Mouse (Mus musculus) gastrocnemius, postnatal 36 days (tissue): ENCODE measurements around the gene Gm21119. TPM values are rescaled to one million over a fixed set of nuclear protein-coding genes. Genes with fewer than 3 reads are reported as not detected.
A peak's percentile ranks its signal among the peaks of the same experiment; 100 is the strongest.
"Not testable (repeated sequence)": the region's sequence is repeated elsewhere in the genome, so short reads cannot be mapped to it uniquely, and the experiment has no call there.

Experiments
- DNase-seq, 2 experiments: peaks; one replicate each; pipeline ENCODE4 v3.0.0; 2022
- intact Hi-C: fragments of 180-260 bp; cut with DNase I; formaldehyde crosslinking; loops from one replicate; pipeline ENCODE4 v1.15.1; 2025
- long read RNA-seq, 2 experiments: library from polyadenylated mRNA; stranded (forward); transcript quantifications; one replicate each; pipeline ENCODE4 v2.0.0; 2021
- total RNA-seq, 2 experiments: library from RNA; stranded (reverse); gene quantifications; 2 replicates each; pipeline ENCODE4 v1.2.3; 2021

The Gm21119 gene
- total RNA-seq: under 1 TPM; 0.10 to 0.32 TPM
- long read RNA-seq, experiment 1: 0 reads
- long read RNA-seq, experiment 2: 0 reads

GRCm38 (mm10) chr8:20614619-20615018 is at the start of gene Gm21119:
Gene Gm21119 (plus strand): TSS chr8:20614919.
- intact Hi-C loops: not testable (repeated sequence)

DNA sequence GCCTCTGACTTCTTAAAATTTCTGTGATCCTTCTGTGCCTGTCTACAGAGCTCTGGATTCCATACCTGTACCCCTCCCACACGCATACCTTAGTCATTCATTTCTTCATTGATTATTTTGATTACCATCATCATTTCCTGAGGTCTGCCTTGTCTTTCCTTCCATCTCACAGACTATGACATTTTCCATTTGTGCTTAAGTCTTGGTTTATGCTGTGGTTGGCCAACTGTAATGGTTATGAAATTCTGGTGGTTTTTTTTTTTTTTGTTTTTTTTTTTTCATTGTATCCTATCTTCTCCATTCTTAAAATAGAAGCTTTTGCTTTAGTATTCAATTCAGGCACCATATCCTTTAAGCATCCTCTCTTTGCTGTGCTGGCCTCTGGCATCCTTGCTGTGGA is 48.0 kb upstream of the Gm21119 start:
- intact Hi-C loops, DNase-seq: not testable (repeated sequence)

More at GRCm38 (mm10) chr8:20614619-20615018, at the start of gene Gm21119:
- DNase-seq: not testable (repeated sequence)

- DNase-seq, intact Hi-C loops: not testable (repeated sequence)
These were observed 33.6 kb upstream of the Gm21119 start for GRCm38 (mm10) chr8:20581081-20581480.

DNA sequence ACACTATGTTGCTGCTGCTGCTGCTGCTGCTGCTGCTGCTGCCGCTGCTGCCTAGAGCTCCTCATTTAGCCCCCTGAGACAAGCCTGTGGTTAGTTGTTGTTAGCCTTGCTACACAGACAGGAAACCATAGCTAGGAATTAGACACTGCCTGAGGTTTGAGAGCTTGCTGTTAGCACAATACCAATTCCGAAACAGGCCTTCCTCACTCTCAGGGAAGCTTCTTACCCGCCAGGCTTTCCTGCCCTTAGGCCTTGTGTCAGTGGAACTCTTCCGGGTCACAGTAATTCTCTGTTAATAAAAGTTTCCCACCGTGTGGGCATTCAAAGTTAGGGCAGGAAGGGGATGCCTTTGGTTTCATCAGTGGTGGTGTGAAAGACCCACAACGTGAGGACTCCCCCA is 31.9 kb upstream of the Gm21119 start:
- not testable (repeated sequence) for DNase-seq

DNA sequence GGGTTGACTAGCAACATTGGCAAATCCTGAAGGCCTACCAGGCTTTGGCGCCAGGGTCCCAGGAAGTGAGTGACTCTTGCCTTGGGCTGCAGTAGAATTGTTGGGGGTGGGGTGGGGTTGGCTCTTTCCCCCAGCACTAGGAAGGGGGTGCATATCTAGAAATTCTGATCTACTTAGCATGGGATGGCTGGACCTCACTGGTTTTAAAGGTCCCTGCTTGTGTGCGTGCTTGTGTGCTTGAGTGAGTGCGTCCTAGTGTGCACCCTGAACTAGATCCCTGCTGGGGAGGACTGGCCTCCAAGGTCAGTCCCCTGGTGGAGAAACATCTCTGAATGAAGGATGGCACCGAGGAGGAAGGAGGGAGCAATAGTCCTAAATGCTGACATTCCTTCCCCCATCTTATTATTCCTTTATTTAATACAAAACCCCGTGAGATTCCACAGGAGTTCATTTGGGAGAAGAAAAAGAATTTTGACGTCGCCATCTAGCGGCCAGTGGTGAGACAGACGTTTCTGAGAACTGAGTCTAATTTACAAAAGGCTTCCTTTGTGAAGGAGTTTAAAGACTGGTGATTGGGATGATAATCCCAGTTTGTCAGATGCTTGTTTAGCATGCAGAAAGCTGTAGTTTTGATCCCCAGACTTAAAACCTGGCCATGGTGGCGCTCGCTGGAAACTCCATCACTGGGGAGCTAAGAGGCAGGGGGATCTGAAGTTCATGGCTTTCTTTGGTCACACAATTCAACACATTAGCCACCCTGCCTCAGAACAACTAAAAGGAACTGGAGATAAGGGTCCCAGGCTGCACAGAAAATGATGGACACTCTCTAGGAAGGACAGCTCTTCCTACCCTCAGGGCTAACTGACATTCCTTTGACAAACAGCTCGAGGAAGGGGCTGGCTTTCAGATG is 26.2 kb upstream of the Gm21119 start:
- DNase-seq, intact Hi-C loops: not testable (repeated sequence)

More for the DNA sequence above, 31.9 kb upstream of the Gm21119 start:
- intact Hi-C loops: not testable (repeated sequence)

DNA sequence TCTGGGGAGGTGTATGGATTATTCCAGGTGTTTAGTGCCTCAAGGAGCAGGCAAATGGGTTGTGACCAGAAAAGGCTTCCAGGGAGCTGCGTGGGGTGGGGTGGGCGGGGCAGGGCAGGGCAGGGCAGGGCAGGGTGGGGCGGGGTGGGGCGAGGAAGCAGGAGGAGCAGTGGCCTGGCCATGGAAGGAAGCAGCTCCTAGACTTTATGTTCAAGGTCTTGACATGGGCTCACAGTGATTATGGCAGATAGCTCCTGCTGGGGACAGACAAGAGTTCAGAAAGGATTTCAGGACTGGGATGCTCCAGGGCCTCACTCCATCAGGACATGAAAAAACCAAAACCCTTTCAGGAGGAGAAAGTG is 25.6 kb upstream of the Gm21119 start:
- DNase-seq: peak in 1 of 2 experiments; percentile 34
- intact Hi-C loops: not testable (repeated sequence)

DNA sequence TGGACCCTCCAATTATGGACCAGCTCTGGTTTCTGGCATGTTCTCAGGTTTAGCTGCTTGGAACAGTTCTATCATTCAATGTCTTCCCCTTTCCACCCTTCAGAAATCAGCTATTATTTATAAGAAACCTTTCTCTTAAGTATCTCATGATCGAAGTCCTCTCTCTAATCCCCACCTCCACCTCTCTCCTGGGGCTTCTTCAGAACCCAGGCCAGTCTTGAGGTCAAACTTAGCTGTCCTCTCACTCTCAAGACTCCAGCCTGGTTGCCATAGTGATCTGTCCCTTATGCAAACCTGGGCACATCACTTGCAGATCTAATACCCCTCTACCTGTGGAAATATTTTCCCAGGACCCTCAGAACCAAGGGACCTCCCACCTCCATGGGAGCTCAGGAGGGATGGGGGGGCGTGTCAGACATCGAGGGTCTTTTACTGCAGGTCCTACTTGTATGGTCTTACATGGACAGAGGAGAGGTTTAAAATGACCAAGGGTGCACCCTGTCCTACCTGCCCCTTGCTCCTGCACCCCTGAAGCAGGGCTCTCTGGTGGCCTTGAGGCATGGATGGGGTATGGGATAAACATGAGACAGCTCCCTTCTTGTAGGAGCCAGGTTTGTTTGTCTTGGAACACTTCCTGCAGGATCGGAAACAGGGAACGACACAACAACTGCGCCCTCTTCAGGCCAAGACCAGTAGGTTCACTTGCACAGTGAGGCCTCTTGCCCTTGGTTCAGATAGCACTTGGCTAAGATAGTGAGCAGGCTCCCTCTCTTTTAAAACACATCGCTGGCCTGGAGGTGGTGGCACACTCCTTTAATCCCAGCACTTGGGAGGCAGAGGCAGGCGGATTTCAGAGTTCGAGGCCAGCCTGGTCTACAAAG is 24.4 kb upstream of the Gm21119 start:
- DNase-seq: peak; percentile 6 to 68
- intact Hi-C loops: not testable (repeated sequence)

- DNase-seq, intact Hi-C loops: not testable (repeated sequence)
These were observed 23.7 kb upstream of the Gm21119 start for GRCm38 (mm10) chr8:20591002-20591401.

DNA sequence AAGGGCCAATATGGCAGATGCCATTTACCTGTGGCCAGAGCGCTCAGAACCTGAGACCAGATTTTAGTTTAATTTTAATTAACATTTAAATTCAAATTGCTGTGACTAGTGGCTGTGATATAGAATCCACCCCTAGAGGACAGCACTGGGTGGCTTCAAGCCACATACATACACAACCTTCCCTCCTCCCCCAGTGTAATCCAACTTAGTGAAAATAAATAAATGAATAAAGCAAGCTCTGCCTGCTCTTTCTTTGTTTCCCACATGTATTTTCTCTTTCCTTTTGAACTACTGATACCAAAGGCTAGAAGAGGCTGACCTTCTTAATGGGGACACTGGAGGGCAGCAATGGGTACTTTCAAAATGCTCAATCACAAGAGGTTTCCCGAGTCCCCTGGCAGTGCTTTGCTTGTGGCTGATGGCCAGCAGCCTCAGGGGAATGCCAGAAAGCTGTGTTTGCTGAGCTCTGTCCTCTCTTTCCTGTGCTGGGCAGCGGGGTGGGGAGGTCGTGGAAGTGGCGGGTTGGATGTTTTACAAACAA is 21.9 kb upstream of the Gm21119 start:
- intact Hi-C loops, DNase-seq: not testable (repeated sequence)

DNA sequence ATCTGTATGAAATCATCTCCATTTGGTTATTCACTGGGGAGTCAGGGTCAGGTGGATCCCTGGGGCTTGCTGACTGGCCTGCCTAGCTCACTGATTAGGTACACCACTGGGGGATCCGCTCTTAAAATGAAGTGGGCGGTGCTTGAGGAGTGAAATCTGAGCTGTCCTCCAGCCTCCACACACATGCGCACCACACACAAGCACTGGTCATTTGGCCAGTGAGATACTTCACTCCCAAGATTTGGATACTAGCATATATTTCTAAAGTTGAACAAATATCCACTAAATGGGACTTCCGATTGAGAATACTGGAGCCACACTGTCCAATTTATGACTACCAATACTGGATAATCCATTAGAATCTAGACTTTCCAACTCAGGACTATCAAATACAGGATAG is 20.9 kb upstream of the Gm21119 start:
- DNase-seq: peak; percentile 58 to 76
- intact Hi-C loops: not testable (repeated sequence)

GRCm38 (mm10) chr8:20596081-20596841 is 18.5 kb upstream of the Gm21119 start:
- intact Hi-C loops, DNase-seq: not testable (repeated sequence)

GRCm38 (mm10) chr8:20596842-20597708 is 17.6 kb upstream of the Gm21119 start:
- DNase-seq: peak; percentile 65 to 73
- intact Hi-C loops: not testable (repeated sequence)

- intact Hi-C loops, DNase-seq: not testable (repeated sequence)
These were observed 16.2 kb upstream of the Gm21119 start for GRCm38 (mm10) chr8:20598300-20599170.

DNA sequence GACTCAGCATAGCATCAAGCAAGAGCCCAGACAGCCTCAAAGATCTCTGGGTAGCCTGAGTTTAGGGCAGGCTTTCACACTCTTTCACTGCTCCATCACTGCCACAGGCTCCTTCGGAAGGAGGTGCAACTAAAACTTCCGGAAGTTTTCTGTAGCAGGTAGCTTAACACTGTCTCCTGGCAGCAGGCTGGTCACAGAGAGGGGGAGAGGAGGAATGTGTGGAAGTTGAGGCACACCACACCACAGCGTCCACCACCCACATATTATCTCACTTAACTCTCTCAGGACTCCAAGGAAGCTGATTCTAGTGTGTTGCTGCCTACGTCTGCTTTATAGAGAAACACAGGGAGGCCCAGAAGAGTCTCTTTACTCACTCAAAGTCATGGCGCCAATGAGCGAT is 15.4 kb upstream of the Gm21119 start:
- intact Hi-C loops, DNase-seq: not testable (repeated sequence)

DNA sequence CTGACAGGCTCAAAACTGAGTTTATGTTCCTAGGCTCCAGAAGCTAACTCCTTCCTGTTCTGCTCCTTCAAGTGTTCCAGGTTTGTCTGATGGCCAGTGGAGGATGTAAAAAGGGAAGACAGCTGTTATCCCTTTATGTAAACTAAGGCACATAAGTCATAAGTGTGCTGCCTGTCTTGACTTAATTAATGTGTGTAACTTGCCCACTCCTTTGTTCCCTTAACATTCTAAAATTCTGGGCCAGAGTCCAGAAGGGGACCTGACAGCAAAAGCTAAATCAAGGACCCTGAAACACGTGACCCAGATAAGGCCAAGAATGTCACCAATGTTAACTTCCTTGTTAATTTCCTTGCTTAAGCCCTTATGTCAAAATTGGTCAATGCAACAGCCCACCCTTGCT is 3.9 kb upstream of the Gm21119 start:
- DNase-seq, intact Hi-C loops: not testable (repeated sequence)

GRCm38 (mm10) chr8:20612721-20613120 is 2.0 kb upstream of the Gm21119 start:
- DNase-seq, intact Hi-C loops: not testable (repeated sequence)

DNA sequence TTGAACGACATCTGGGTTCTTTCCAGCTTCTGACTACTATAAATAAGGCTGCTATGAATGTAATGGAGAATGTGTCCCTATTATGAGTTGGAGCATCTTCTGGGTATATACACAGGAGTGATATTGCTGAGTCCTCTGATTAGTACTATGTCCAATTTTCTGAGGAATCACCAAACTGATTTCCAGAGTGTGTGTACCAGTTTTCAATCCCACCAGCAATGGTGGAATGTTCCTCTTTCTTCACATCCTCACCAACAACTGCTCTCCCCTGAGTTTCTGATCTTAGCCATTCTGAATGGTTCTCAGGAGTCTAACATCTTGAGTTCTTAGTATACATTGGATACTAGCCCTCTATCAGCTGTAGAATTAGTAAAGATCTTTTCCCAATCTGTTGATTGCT is 16.0 kb downstream of the Gm21119 start:
- intact Hi-C loops, DNase-seq: not testable (repeated sequence)

DNA sequence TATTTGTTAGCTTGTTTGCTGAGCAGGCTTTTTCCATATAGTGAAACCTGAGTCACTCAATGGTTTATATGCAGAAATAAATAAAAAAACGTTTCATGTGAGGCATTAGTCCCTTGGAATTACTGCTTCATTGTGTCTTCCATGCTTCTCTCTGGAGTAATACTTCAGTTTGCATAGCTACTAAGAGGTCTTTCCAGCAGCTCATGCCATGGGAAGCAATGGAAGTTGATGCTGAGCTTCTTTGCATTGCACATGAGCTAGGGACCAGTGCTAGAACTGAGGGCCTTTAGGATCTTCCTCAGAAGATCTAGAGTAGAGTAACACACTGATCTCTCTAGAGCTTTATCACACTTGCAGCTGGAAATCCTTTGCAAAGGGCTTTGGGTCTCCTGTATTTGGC is 23.2 kb downstream of the Gm21119 start:
- DNase-seq, intact Hi-C loops: not testable (repeated sequence)
